Mouse (Mus musculus): ENCODE data around the gene Rbpj. TPM values are rescaled to one million over a fixed set of nuclear protein-coding genes. Genes with fewer than 3 reads are reported as not detected.

The Rbpj gene
- polyA plus RNA-seq (2014; fragmentation: Nextera tagmentation; extraction: Ambion mirVana) = 35.8 and 48.5 TPM in 2 replicates

GRCm38 (mm10) chr5:53465883-53466282 lies at the start of gene Rbpj:
Rbpj (plus strand) TSS chr5:53466152.
- no peaks in the 10 kb centered on the region for H3K4me1 ChIP-seq (ENCODE audit: control insufficient read depth, insufficient read depth, low read length)
- H3K36me3 ChIP-seq (ENCODE audit: control insufficient read depth, insufficient read depth, low read length) = no peaks in the 10 kb centered on the region
- H3K4me2 ChIP-seq (ENCODE audit: low read depth, low read length) = no peak within 1 kb of the TSS
- H3K4me3 ChIP-seq (ENCODE audit: low read depth, low read length) = no peak within 1 kb of the TSS
- no peaks in the 10 kb centered on the region for H3K9me3 ChIP-seq (ENCODE audit: control insufficient read depth, low read length)
- no peak within 1 kb of the TSS for H3K27ac ChIP-seq (ENCODE audit: low read depth, low read length)
- no peaks in the 10 kb centered on the region for H3K27me3 ChIP-seq (ENCODE audit: control insufficient read depth, insufficient read depth, low read length)
- WGBS = 91% methylated on average over 9 of the region's 9 CpGs
- no peak within 1 kb of the TSS for H3K9ac ChIP-seq (replicated peaks; ENCODE audit: low read depth, low read length)
- no peak for ATAC-seq (ENCODE audit: low read depth)

DNA sequence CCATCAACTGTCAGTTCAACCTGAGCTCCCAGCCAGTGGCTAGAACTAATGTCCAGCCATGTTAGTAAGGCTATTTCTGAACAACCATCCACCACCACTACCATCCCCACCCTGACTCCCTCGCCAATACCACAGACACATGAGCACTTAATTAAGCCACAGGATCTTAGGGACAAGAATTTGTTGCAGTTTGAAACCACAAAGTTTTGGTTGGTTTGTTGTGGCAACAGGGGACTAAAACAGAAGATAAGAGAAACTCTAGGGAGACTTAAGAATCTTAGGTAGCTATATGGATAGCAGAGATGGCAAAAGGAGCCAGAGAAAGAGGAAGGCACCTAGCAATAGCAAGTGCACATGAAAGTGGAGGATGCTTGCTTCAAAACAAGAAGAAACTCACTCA lies 45.2 kb upstream of the Rbpj start:
- Histone ChIP-seq H3K4me3 (ENCODE audit: low read depth, low read length) (no peak overlapping the region), H3K4me1 (ENCODE audit: control insufficient read depth, insufficient read depth, low read length) (no peaks in the 10 kb centered on the region), H3K27ac (ENCODE audit: low read depth, low read length) (no peak overlapping the region), H3K27me3 (ENCODE audit: control insufficient read depth, insufficient read depth, low read length) (no peaks in the 10 kb centered on the region; the same call in 1 of the 2 replicates), H3K9ac (replicated peaks; ENCODE audit: low read depth, low read length) (no peak overlapping the region), H3K9me3 (ENCODE audit: control insufficient read depth, low read length) (no peaks in the 10 kb centered on the region), H3K4me2 (ENCODE audit: low read depth, low read length) (no peak overlapping the region), H3K36me3 (ENCODE audit: control insufficient read depth, insufficient read depth, low read length) (no peaks in the 10 kb centered on the region)
- WGBS = 85% methylated on average over 1 of the region's 1 CpGs
- ATAC-seq (ENCODE audit: low read depth) = no peak

DNA sequence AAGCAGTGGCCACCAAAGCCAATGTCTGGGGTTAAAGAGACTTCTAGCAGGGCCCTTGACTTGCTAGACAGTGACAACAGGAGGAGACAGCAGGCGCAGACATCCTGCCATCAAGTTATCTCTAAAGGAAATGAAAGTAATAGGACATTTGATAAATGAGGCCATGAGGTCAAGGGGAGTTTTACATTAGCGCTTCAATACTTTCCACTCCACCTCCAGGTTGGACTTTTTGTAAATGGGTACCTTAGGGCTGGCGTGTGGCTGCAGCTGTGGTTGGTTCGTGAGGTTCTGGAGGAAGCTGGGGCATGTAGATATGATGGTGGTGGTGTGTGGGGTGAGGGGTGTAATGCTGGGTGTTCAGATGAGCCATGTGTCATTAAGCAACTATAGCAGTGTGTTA lies 44.7 kb upstream of the Rbpj start:
- no peak overlapping the region for H3K4me3 ChIP-seq (ENCODE audit: low read depth, low read length)
- ATAC-seq (ENCODE audit: low read depth) = no peak

DNA sequence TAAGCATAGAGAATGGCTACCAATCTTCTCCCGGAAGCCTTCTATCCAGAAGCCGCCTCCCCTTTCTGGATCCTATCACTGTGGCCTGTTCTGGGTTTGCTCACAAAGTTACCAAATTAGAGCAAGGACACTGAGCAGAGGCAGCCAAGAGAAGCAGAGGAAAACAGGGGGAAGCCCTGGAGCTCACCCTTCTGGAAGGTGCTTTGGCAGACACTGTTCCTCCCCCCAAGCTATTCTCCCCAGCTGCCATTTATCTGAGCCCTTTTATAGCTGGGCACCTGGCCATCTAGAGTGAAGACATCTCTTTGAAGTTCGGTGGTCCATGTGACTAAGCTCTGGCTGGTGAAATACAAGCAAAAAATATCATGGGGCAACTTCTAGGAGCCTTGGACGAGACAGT lies 38.5 kb upstream of the Rbpj start:
- WGBS = 82% methylated on average over 4 of the region's 4 CpGs
- Histone ChIP-seq H3K4me2 (ENCODE audit: low read depth, low read length) (no peak overlapping the region), H3K36me3 (ENCODE audit: control insufficient read depth, insufficient read depth, low read length) (no peaks in the 10 kb centered on the region), H3K4me1 (ENCODE audit: control insufficient read depth, insufficient read depth, low read length) (no peaks in the 10 kb centered on the region), H3K27ac (ENCODE audit: low read depth, low read length) (no peak overlapping the region), H3K9ac (replicated peaks; ENCODE audit: low read depth, low read length) (no peak overlapping the region), H3K4me3 (ENCODE audit: low read depth, low read length) (no peak overlapping the region), H3K27me3 (ENCODE audit: control insufficient read depth, insufficient read depth, low read length) (no peaks in the 10 kb centered on the region), H3K9me3 (ENCODE audit: control insufficient read depth, low read length) (no peaks in the 10 kb centered on the region)
- no peak for ATAC-seq (ENCODE audit: low read depth)

More for the DNA sequence above, 44.7 kb upstream of the Rbpj start:
- Histone ChIP-seq H3K4me2 (ENCODE audit: low read depth, low read length) (no peak overlapping the region), H3K27me3 (ENCODE audit: control insufficient read depth, insufficient read depth, low read length) (no peaks in the 10 kb centered on the region; the same call in 1 of the 2 replicates), H3K9me3 (ENCODE audit: control insufficient read depth, low read length) (no peaks in the 10 kb centered on the region), H3K4me1 (ENCODE audit: control insufficient read depth, insufficient read depth, low read length) (no peaks in the 10 kb centered on the region), H3K9ac (replicated peaks; ENCODE audit: low read depth, low read length) (no peak overlapping the region), H3K36me3 (ENCODE audit: control insufficient read depth, insufficient read depth, low read length) (no peaks in the 10 kb centered on the region), H3K27ac (ENCODE audit: low read depth, low read length) (no peak overlapping the region)
- 86% methylated on average over 4 of the region's 4 CpGs for WGBS

DNA sequence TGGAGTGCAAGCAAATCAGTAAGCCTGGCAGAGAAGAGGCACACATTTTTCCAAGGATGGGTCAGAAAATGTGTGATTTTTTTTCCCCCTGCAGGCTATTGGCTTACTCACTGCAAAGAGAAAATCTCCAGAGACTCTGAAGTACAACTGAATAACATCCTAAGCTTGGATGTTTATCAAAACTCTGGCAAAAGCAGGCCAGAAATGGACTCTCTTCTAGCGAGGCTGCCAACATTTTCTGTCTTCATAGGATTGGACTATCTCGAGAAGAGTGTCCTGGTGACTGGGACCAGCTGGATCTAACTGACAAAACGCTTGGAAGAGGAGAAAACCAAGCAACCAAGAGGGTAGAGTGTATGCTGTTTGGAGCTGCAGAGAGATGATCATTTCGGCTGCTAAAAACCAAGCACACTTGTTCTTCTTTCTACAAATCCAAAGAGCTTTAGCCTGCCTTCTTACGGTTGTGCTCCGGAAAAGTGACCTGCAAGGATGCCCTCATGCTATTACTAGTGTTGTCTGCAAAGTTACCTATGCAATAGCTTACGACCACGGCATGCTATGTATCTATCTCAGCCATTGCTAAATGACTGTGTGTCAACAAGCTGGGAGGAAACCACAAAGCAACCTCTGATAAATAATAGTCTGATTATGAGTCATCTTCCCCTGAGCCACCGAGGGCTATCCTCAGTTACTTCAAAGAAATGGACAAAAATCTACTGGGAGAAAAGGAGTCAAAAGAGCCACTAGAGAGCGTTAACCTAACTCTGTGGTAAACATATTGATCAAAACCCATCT lies 36.1 kb upstream of the Rbpj start:
- Histone ChIP-seq H3K27me3 (ENCODE audit: control insufficient read depth, insufficient read depth, low read length) (no peaks in the 10 kb centered on the region), H3K27ac (ENCODE audit: low read depth, low read length) (no peak overlapping the region), H3K9me3 (ENCODE audit: control insufficient read depth, low read length) (no peaks in the 10 kb centered on the region), H3K36me3 (ENCODE audit: control insufficient read depth, insufficient read depth, low read length) (no peaks in the 10 kb centered on the region), H3K9ac (replicated peaks; ENCODE audit: low read depth, low read length) (no peak overlapping the region), H3K4me1 (ENCODE audit: control insufficient read depth, insufficient read depth, low read length) (no peaks in the 10 kb centered on the region), H3K4me3 (ENCODE audit: low read depth, low read length) (no peak overlapping the region), H3K4me2 (ENCODE audit: low read depth, low read length) (no peak overlapping the region)
- 87% methylated on average over 10 of the region's 10 CpGs for WGBS
- no peak for ATAC-seq (ENCODE audit: low read depth)

DNA sequence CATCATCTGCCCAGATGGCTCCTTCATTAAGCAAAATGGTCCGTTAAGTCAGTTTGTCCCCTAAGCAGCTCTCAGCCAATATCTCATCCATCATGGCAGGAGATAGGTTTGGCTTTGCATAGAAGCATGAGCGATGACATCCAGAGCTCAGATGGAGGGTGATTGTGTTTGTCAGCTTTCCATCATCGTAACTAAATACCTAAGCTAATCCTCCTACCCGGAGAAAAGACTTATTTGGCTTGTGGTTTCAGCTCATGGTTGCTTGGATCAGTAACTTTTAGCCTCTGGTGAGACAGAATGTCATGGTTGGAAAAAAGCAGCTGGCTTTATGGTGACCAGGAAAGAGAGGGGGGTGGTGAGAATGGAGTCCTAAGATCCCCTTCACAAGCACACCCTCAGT lies 33.5 kb upstream of the Rbpj start:
- Histone ChIP-seq H3K9me3 (ENCODE audit: control insufficient read depth, low read length) (no peaks in the 10 kb centered on the region), H3K27me3 (ENCODE audit: control insufficient read depth, insufficient read depth, low read length) (no peaks in the 10 kb centered on the region), H3K4me2 (ENCODE audit: low read depth, low read length) (no peak overlapping the region), H3K4me1 (ENCODE audit: control insufficient read depth, insufficient read depth, low read length) (no peaks in the 10 kb centered on the region), H3K9ac (replicated peaks; ENCODE audit: low read depth, low read length) (no peak overlapping the region), H3K27ac (ENCODE audit: low read depth, low read length) (no peak overlapping the region), H3K36me3 (ENCODE audit: control insufficient read depth, insufficient read depth, low read length) (no peaks in the 10 kb centered on the region), H3K4me3 (ENCODE audit: low read depth, low read length) (no peak overlapping the region)
- 81% methylated on average over 4 of the region's 4 CpGs for WGBS
- no peak for ATAC-seq (ENCODE audit: low read depth)

DNA sequence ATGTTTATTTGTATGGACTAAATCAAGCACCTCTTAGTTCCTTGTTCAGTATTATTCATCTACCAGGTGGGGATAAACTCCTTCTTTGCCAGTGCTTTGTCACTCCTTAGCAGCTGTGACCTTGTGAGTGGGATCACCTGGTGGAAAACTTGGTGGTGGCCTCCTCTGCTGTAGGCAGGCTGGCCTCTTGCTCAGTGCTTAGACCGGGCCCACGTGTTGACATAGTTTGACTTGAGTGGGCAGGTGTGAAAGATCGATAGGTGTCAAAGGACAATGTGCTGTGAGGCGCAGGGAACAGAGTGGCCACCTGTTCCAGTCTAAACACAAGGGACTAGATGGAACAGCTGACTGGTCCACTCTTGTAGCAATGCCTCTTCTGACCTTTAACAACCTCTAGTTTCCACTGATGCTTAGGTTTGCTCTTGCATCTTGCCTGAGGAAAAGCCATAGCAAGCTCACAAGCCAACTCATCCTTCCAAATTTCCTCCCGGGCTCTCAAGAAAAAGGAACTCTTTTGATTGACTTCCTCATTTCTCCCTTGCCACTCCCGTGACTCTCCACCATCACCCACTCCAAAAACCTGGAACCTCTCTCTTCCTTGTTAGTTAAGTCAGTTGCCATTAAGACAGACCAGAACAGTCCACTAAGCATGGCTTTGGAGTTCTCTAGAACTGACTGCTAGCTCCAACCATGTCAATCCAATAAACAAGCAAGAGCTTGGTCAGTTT lies 28.9 kb upstream of the Rbpj start:
- 91% methylated on average over 6 of the region's 6 CpGs for WGBS
- Histone ChIP-seq H3K36me3 (ENCODE audit: control insufficient read depth, insufficient read depth, low read length) (no peaks in the 10 kb centered on the region), H3K27ac (ENCODE audit: low read depth, low read length) (no peak overlapping the region), H3K4me3 (ENCODE audit: low read depth, low read length) (no peak overlapping the region), H3K9me3 (ENCODE audit: control insufficient read depth, low read length) (no peaks in the 10 kb centered on the region), H3K4me2 (ENCODE audit: low read depth, low read length) (no peak overlapping the region), H3K4me1 (ENCODE audit: control insufficient read depth, insufficient read depth, low read length) (no peaks in the 10 kb centered on the region), H3K27me3 (ENCODE audit: control insufficient read depth, insufficient read depth, low read length) (no peaks in the 10 kb centered on the region), H3K9ac (replicated peaks; ENCODE audit: low read depth, low read length) (no peak overlapping the region)
- no peak for ATAC-seq (ENCODE audit: low read depth)

- Histone ChIP-seq H3K9ac (replicated peaks; ENCODE audit: low read depth, low read length) (no peak overlapping the region), H3K27ac (ENCODE audit: low read depth, low read length) (no peak overlapping the region), H3K4me3 (ENCODE audit: low read depth, low read length) (no peak overlapping the region), H3K4me1 (ENCODE audit: control insufficient read depth, insufficient read depth, low read length) (no peaks in the 10 kb centered on the region), H3K9me3 (ENCODE audit: control insufficient read depth, low read length) (no peaks in the 10 kb centered on the region), H3K27me3 (ENCODE audit: control insufficient read depth, insufficient read depth, low read length) (no peaks in the 10 kb centered on the region), H3K36me3 (ENCODE audit: control insufficient read depth, insufficient read depth, low read length) (no peaks in the 10 kb centered on the region), H3K4me2 (ENCODE audit: low read depth, low read length) (no peak overlapping the region)
- no peak for ATAC-seq (ENCODE audit: low read depth)
- 80% methylated on average over 4 of the region's 4 CpGs for WGBS
Measured at GRCm38 (mm10) chr5:53437767-53438166, 28.2 kb upstream of the Rbpj start.

DNA sequence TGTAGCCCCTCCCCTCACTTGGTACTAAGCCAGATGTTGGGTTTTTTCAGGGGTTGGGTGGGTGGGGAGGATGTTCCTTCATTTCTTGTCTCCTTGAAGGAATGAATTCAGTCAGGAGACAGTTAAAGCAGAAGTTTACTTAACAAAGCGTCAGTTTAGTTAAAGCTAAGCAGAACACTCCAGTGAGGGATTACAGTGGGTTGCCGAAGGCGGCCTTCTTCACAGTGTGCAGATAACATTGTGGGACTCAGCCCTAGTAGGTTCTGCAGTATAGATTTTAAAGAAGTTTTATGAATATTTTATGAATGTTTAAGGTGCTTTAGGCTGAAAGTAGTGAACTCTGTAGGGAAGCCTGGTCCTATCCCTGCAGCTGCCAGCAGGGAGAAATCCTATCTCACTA lies 27.7 kb upstream of the Rbpj start:
- no peak for ATAC-seq (ENCODE audit: low read depth)
- Histone ChIP-seq H3K9ac (replicated peaks; ENCODE audit: low read depth, low read length) (no peak overlapping the region), H3K27me3 (ENCODE audit: control insufficient read depth, insufficient read depth, low read length) (no peaks in the 10 kb centered on the region), H3K4me2 (ENCODE audit: low read depth, low read length) (no peak overlapping the region), H3K4me3 (ENCODE audit: low read depth, low read length) (no peak overlapping the region), H3K9me3 (ENCODE audit: control insufficient read depth, low read length) (no peaks in the 10 kb centered on the region), H3K36me3 (ENCODE audit: control insufficient read depth, insufficient read depth, low read length) (no peaks in the 10 kb centered on the region), H3K4me1 (ENCODE audit: control insufficient read depth, insufficient read depth, low read length) (no peaks in the 10 kb centered on the region), H3K27ac (ENCODE audit: low read depth, low read length) (no peak overlapping the region)
- WGBS = 82% methylated on average over 3 of the region's 3 CpGs
